21 mouse cellular contexts compared by ENCODE assay signal in genomic region chr10:116922161-116922560, GRCm38 (mm10). TPM values are rescaled to one million over a fixed set of nuclear protein-coding genes. Genes with fewer than 3 reads are reported as not detected.
"Had no signal": no experiment of that assay in that cellular context is flagged by ENCODE, and none has a peak within 500 bp of the region (broad histone marks: within the 10 kb centered on the region; RNA-seq: fewer than 3 reads in every experiment).

No protein-coding gene starts in this region.

- H3K27me3 ChIP-seq: kidney, embryonic 15.5 days; limb, embryonic 15.5 days; liver, embryonic 13.5 days; megakaryocyte, embryonic 14.5 days; midbrain, embryonic 15.5 days; neural tube, embryonic 15.5 days had no signal

- DNase-seq: kidney, adult 2 months; kidney, postnatal 14 days; liver, embryonic 13.5 days; liver, postnatal 0 days; right cerebral cortex, adult 18-20 months; right cerebral cortex, postnatal 25 days; thymus, adult 18-20 months; thymus, postnatal 4 days had no signal

- H3K27ac ChIP-seq: kidney, embryonic 15.5 days; limb, embryonic 15.5 days; liver, embryonic 13.5 days; macrophage; midbrain, embryonic 15.5 days; neural tube, embryonic 15.5 days had no signal

- ATAC-seq: liver, postnatal 0 days; midbrain, embryonic 15.5 days had no signal

- H3K9ac ChIP-seq: kidney, embryonic 15.5 days; limb, embryonic 15.5 days; liver, embryonic 13.5 days; liver, postnatal 0 days; midbrain, embryonic 15.5 days; neural tube, embryonic 15.5 days had no signal

- H3K36me3 ChIP-seq: midbrain, embryonic 15.5 days had no signal

- H3K9me3 ChIP-seq: kidney, embryonic 15.5 days; limb, embryonic 15.5 days; liver, embryonic 13.5 days; megakaryocyte, embryonic 14.5 days; midbrain, embryonic 15.5 days; neural tube, embryonic 15.5 days had no signal

- H3K4me2 ChIP-seq: kidney, embryonic 15.5 days; limb, embryonic 15.5 days; liver, embryonic 13.5 days; midbrain, embryonic 11.5 days; midbrain, embryonic 15.5 days; neural tube, embryonic 15.5 days had no signal

- H3K4me1 ChIP-seq: kidney, embryonic 15.5 days; limb, embryonic 15.5 days; liver, embryonic 13.5 days; midbrain, embryonic 15.5 days; neural tube, embryonic 15.5 days had no signal

- H3K4me3 ChIP-seq: kidney, embryonic 15.5 days; limb, embryonic 15.5 days; liver, embryonic 13.5 days; megakaryocyte, embryonic 14.5 days; midbrain, embryonic 15.5 days; neural tube, embryonic 15.5 days had no signal

RNA-seq across cellular contexts. Expression of gene Myrfl, which starts 25.4 kb away (rescaled TPM):
- polyA plus RNA-seq: liver, embryonic 13.5 days; liver, postnatal 0 days; macrophage; neural tube, embryonic 15.5 days had no signal

RNA-seq across cellular contexts. Expression of gene Gm10271, which starts 50.2 kb away (rescaled TPM):
- polyA plus RNA-seq: kidney, adult 2 months; kidney, embryonic 15.5 days; large intestine, adult 2 months; limb, embryonic 11.5 days; limb, embryonic 15.5 days; liver, embryonic 13.5 days; liver, postnatal 0 days; lung, embryonic 16.5 days; macrophage; midbrain, embryonic 11.5 days; midbrain, embryonic 15.5 days; neural tube, embryonic 11.5 days; neural tube, embryonic 15.5 days; small intestine, adult 2 months; stomach, embryonic 14.5 days had no signal
